Mouse (Mus musculus) midbrain, embryonic 11.5 days (tissue): ENCODE data around the gene Chek2. TPM values are rescaled to one million over a fixed set of nuclear protein-coding genes. Genes with fewer than 3 reads are reported as not detected.
"Not testable (repeated sequence)": the region's sequence is repeated elsewhere in the genome, so short reads cannot be mapped to it uniquely, and the experiment has no call there.

Experiments
- ATAC-seq: fragments of 200-750 bp; cut with Nextera tagmentation; 2 replicates; pipeline ENCODE4 v1.8.0; 2017; ENCODE audit warnings: moderate TSS enrichment, moderate library complexity; ENCODE audit not compliant: low FRiP score
- DNase-seq: peaks from one replicate; pipeline ENCODE4 v3.0.0; 2015; ENCODE audit warnings: low spot score; ENCODE audit errors: missing footprints
- H3K27ac ChIP-seq: fragments of 300-500 bp; sonication (generic); 2 replicates; pipeline ENCODE4 v1.5.1; 2014; ENCODE audit warnings: low read depth, low read length
- H3K27me3 ChIP-seq: fragments of 300-500 bp; sonication (generic); 2 replicates; pipeline ENCODE4 v1.6.1; 2014; ENCODE audit warnings: mild to moderate bottlenecking, low read length, moderate library complexity, mixed read lengths; ENCODE audit not compliant: control insufficient read depth, insufficient read depth
- H3K36me3 ChIP-seq: fragments of 300-500 bp; sonication (generic); 2 replicates; pipeline ENCODE4 v1.6.1; 2014; ENCODE audit warnings: mild to moderate bottlenecking, low read length, moderate library complexity, mixed read lengths; ENCODE audit not compliant: control insufficient read depth, insufficient read depth
- H3K4me1 ChIP-seq: fragments of 300-500 bp; sonication (generic); 2 replicates; pipeline ENCODE4 v1.6.1; 2014; ENCODE audit warnings: low read length; ENCODE audit not compliant: control insufficient read depth, insufficient read depth
- H3K4me2 ChIP-seq: fragments of 300-500 bp; sonication (generic); 2 replicates; pipeline ENCODE4 v1.6.1; 2014; ENCODE audit warnings: mild to moderate bottlenecking, moderate library complexity
- H3K4me3 ChIP-seq: fragments of 300-500 bp; sonication (generic); 2 replicates; pipeline ENCODE4 v1.5.1; 2014; ENCODE audit warnings: low read depth, low read length
- H3K9ac ChIP-seq: fragments of 300-500 bp; sonication (generic); 2 replicates; pipeline ENCODE4 v1.6.1; 2014; ENCODE audit warnings: low read length
- H3K9me3 ChIP-seq: fragments of 300-500 bp; sonication (generic); 2 replicates; pipeline ENCODE4 v1.6.1; 2016; ENCODE audit warnings: low read length; ENCODE audit not compliant: control insufficient read depth
- WGBS: fragments of 180-500 bp; shearing (Covaris S2); extraction: QIAGEN DNeasy Blood & Tissue Kit; methylation state at CpG from one replicate; pipeline ENCODE4 v1.1.7; 2014; 5-methylcytosine and 5-hydroxymethylcytosine counted together
- polyA plus RNA-seq: library from polyadenylated mRNA; unstranded; fragments of >200 nt; fragmentation: Nextera tagmentation; extraction: Ambion mirVana; gene quantifications from 2 replicates; pipeline ENCODE4 v1.2.1, GENCODE M21; 2014

Chek2 gene
- polyA plus RNA-seq, 1 experiment from 2014 or later, result 26.8 TPM

DNA sequence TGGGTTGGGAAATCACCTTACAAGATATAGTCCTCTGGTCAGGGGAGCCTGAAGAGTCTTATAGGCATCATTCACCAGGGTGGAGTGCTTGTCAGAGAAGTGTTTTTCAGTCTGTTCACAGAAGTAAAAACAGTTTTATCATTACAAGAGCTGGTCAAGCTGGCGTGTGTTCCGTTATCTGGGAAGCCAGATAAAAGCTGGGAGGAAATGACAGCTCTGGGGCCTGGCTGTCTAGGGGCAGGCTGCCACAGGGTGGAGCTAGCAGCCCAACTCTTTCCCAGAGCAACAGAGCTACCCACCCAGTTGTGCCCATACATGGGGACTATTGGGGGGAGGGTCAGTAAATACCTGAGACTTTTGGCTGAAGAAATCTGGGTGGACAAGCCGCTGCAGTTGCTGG lies 3.8 kb upstream of the Chek2 start:
- Histone ChIP-seq H3K27me3 (no peaks in the 10 kb centered on the region), H3K4me1 (no peaks in the 10 kb centered on the region), H3K9ac (no peak overlapping the region), H3K9me3 (no peaks in the 10 kb centered on the region), H3K27ac (no peak overlapping the region), H3K4me3 (no peak overlapping the region), H3K4me2 (no peak overlapping the region), H3K36me3 (no peaks in the 10 kb centered on the region; the same call in 1 of the 2 replicates)
- no peak for ATAC-seq
- DNase-seq, result peak; percentile 85
- WGBS, result 28% methylated on average over 3 of the region's 3 CpGs

DNA sequence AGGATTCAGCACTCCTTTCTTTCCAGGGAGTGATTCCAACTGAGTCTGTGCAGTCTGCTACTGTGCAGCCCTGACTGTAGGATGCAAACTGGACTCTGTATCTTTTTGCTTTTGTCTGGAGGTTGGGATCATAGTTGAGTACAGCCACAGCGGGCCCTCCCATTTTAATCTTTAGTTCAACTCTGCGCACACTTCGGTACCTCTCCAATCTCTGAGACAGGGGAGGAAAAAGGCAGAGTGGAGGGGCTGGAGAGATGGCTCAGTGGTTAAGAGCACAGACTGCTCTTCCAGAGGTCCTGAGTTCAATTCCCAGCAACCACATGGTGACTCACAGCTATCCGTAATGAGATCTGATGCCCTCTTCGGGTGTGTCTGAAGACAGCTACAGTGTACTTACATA lies 1.8 kb upstream of the Chek2 start:
- WGBS, result 89% methylated on average over 5 of the region's 5 CpGs
- H3K36me3 ChIP-seq, H3K27me3 ChIP-seq, DNase-seq, H3K4me2 ChIP-seq, ATAC-seq, H3K9ac ChIP-seq, H3K9me3 ChIP-seq, H3K4me3 ChIP-seq, H3K4me1 ChIP-seq, H3K27ac ChIP-seq: not testable (repeated sequence)

DNA sequence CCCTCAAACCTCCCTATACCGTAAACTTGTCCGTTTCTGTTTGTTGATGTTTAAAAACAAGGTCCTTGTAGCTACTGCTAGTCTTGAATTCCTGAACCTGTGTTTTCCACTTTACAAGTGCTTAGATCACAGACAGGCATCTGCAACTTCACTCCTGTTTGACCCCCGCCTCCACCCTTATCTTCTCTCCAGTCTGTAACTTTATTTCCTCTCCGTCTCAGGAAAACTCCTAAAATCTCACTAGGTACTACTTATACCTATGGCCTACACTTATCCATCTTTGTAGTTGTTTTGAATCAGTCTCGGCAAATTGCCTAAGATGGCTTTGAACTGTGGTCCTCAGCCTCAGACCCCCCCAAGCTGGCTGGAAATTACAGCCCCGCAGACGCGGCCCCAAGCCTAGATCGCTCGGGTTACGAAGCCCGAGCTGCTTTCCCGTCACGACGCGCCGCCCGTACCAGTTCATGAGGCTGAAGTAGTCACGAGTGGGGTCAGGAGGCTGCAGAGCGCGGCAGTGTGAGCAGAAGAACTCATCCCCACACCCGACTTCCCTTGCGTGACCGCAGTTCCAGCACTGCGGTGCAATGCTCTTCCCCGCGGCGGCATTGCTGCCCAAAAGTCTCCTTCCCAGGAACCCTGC lies 621 bp upstream of the Chek2 start:
- H3K27me3 ChIP-seq, result no peaks in the 10 kb centered on the region
- no peaks in the 10 kb centered on the region for H3K9me3 ChIP-seq
- H3K9ac ChIP-seq, result peak overlapping the region; percentile 62
- ATAC-seq (no peak; the same call in 1 of the 2 replicates), DNase-seq (peak; percentile 85)
- peak overlapping the region; percentile 45 for H3K4me3 ChIP-seq
- no peak overlapping the region for H3K27ac ChIP-seq
- no peaks in the 10 kb centered on the region; the same call in 1 of the 2 replicates for H3K36me3 ChIP-seq
- no peaks in the 10 kb centered on the region for H3K4me1 ChIP-seq
- H3K4me2 ChIP-seq, result peak overlapping the region; percentile 81
- WGBS, result 7% methylated on average over 28 of the region's 28 CpGs

DNA sequence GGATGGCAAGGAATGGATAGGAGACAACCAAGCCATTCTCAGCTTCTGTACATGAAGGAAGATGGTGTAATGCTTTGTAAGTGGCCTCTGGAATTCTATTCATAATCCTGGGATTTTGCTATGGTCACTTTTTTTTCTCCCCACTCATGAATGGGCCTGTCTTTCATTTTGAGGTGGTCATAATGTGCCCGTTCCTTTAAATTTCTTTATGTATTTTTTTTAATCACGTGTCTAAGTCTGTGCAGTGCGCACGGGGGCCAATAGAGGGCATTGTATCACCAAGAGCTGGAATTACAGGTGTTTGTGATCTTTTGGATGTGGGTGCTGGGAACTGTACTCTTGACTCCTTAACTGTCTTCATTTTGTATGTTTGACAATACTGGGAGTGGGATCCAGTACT lies 686 bp downstream of the Chek2 start:
- Histone ChIP-seq H3K9ac (peak overlapping the region; percentile 73), H3K4me1 (no peaks in the 10 kb centered on the region), H3K4me3 (peak overlapping the region; percentile 45), H3K9me3 (no peaks in the 10 kb centered on the region), H3K36me3 (no peaks in the 10 kb centered on the region; the same call in 1 of the 2 replicates), H3K27ac (peak overlapping the region; percentile 61; the same call in 1 of the 2 replicates), H3K27me3 (no peaks in the 10 kb centered on the region), H3K4me2 (peak overlapping the region; percentile 72)
- DNase-seq (peak; percentile 91), ATAC-seq (no peak)
- WGBS, result 5% methylated on average over 4 of the region's 4 CpGs

DNA sequence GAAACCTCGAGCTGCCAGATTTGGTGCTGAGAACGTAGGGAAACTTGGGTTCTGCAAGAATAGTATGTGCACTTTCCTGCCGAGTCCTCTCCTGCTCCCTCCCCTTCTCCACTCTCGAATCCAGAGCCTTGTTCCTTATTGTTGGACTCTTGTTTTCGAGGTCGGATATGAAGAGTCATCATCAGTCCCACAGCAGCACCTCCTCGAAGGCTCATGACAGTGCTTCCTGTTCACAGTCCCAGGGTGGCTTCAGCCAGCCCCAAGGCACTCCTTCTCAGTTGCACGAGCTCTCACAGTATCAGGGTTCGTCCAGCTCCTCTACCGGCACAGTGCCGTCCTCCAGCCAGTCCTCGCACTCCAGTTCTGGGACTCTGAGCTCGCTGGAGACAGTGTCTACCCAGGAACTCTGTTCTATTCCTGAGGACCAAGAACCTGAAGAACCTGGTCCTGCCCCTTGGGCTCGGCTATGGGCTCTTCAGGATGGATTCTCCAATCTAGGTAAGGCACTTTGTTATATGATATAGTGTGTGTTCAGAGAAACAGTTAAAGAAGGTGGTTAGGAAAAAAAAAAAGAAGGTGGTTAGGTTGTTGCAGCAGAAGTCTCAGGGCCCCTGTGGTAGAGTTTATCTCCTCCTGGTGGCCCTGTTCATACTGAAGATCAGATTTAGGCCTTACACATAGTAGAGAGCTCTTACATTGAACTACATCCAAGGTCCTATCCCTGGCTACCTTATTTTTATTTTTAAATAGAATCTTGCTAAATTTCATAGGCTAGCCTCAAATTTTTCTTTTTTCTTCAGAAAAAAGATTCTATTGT lies 1.5 kb downstream of the Chek2 start:
- ATAC-seq (no peak), DNase-seq (no peak)
- Histone ChIP-seq H3K36me3 (no peaks in the 10 kb centered on the region; the same call in 1 of the 2 replicates), H3K4me1 (no peaks in the 10 kb centered on the region), H3K4me3 (no peak overlapping the region), H3K27ac (no peak overlapping the region), H3K9ac (no peak overlapping the region), H3K9me3 (no peaks in the 10 kb centered on the region), H3K27me3 (no peaks in the 10 kb centered on the region), H3K4me2 (no peak overlapping the region; the same call in 1 of the 2 replicates)
- 92% methylated on average over 14 of the region's 14 CpGs for WGBS

DNA sequence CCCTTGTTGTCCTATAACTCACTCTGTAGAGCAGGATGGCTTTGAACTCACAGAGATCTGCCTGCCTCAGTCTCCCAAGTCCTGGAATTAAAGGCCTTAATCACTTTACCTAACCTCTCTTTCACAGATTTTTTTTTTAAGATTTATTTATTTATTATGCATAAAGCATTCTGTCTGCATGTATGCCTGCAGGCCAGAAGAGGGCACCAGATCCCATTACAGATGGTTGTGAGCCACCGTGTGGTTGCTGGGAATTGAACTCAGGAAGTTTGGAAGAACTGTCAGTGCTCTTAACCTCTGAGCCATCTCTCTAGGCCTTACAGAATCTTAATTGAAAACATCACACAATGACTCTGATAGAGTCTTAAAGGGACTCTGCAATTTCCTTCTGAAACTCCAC lies 13.2 kb downstream of the Chek2 start:
- H3K4me2 ChIP-seq, result no peak overlapping the region
- WGBS, result 86% methylated on average over 1 of the region's 1 CpGs
- no peaks in the 10 kb centered on the region for H3K9me3 ChIP-seq
- ATAC-seq (no peak), DNase-seq (peak; percentile 57)
- no peaks in the 10 kb centered on the region for H3K27me3 ChIP-seq
- H3K36me3 ChIP-seq, result peaks cover 3% of the 10 kb centered on the region
- no peak overlapping the region for H3K4me3 ChIP-seq
- no peak overlapping the region for H3K27ac ChIP-seq
- H3K9ac ChIP-seq, result no peak overlapping the region
- H3K4me1 ChIP-seq, result no peaks in the 10 kb centered on the region

DNA sequence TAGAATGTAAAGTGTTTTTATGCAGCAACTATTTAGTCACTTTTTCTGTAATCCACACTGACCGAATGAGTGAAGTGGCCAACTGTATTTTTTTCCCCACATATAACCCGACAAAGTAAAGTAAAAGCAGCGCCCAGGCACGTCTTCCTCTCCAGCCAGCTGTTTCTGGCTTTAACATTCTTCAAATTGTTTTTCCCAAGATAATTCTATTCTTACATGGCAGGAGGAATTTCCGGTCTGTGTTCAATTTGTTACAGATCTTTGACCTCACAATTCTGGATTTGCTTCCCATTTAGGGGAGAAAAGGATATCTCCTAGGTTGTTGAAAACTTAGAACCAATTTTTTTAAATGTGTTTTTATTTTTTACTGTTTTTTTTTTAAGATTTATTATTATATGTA lies 17.3 kb downstream of the Chek2 start:
- H3K27me3 ChIP-seq, result no peaks in the 10 kb centered on the region
- H3K4me2 ChIP-seq, result no peak overlapping the region
- H3K9ac ChIP-seq, result no peak overlapping the region
- H3K4me3 ChIP-seq, result no peak overlapping the region
- 84% methylated on average over 5 of the region's 5 CpGs for WGBS
- no peaks in the 10 kb centered on the region for H3K9me3 ChIP-seq
- DNase-seq (no peak), ATAC-seq (no peak)
- H3K4me1 ChIP-seq, result no peaks in the 10 kb centered on the region
- H3K27ac ChIP-seq, result no peak overlapping the region
- H3K36me3 ChIP-seq, result peaks cover 3% of the 10 kb centered on the region

DNA sequence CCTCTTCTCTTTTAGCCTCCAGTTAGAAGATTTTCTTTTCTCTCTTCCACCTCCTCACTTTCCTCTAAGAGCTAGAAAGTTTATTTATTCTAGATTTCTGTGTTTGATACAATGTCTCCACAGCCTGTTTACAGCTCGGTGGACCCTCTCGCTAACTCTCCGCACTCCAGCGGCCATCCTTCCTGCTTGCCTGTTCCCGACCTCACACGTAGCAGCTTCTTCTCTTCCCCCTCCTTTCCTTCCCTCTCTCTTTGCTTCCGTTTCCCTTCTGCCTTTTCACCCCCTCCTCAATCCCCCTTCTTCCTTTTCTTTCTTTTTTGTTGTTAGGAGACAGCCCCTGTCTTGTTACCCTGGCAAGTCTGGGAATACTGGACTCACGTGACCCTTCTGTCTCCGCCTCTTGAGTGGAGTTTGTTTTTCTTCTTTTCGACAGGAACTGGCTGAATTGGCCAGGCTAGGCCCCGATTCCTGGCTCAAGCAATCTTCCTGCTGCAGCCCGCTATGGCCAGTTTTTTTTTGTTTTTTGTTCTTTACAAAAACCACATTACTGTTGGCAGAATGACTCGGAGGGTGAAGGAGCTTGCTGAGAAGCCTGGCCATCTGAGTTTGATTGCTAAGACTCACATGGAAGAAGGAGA lies 19.4 kb downstream of the Chek2 start:
- Histone ChIP-seq H3K4me2 (no peak overlapping the region), H3K27ac (no peak overlapping the region; the same call in 1 of the 2 replicates), H3K4me1 (no peaks in the 10 kb centered on the region), H3K27me3 (no peaks in the 10 kb centered on the region), H3K9me3 (no peaks in the 10 kb centered on the region), H3K4me3 (no peak overlapping the region), H3K36me3 (peaks cover 4% of the 10 kb centered on the region; the same call in 1 of the 2 replicates), H3K9ac (no peak overlapping the region)
- WGBS, result 58% methylated on average over 13 of the region's 13 CpGs
- ATAC-seq (no peak), DNase-seq (no peak)

DNA sequence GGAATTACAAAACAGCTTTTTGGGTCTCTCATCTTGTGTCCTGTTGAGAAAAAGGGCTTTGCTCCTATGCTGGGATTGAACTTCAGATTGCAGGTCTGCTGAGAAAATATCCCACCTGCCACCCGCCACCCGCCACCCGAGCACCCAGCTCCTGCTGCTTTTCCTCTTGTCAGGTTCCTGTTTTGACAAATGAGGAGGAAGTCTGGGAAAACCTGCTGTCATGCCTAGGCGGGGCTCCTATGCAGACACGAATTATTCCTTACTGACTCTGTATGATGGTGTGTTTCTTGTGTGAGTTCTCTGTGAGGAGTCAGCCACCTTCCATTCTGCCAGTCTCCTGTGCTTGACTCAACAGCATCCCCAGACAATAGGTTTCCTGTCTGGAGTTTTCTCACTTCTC lies 20.7 kb downstream of the Chek2 start:
- Histone ChIP-seq H3K27ac (no peak overlapping the region), H3K27me3 (no peaks in the 10 kb centered on the region), H3K36me3 (peaks cover 4% of the 10 kb centered on the region; the same call in 1 of the 2 replicates), H3K9ac (no peak overlapping the region), H3K4me1 (no peaks in the 10 kb centered on the region), H3K4me3 (no peak overlapping the region), H3K4me2 (no peak overlapping the region), H3K9me3 (no peaks in the 10 kb centered on the region)
- 92% methylated on average over 5 of the region's 5 CpGs for WGBS
- no peak for DNase-seq
- no peak for ATAC-seq
